In genomic region chr1:67038246-67038987, GRCm38 (mm10) we compare ENCODE assay signal across 1 mouse cellular context.
TF ChIP-seq lines count a peak whose summit lies in the region.

Gene Lancl1 (minus strand): TSS chr1:67038872.

TF ChIP-seq in CH12.LX, 34 proteins besides CTCF, POLR2A, EP300 and RAD21 (continued from another document):
- TF ChIP-seq TCF12 (IDR thresholded peaks at IDR 0.05; ENCODE audit: low read depth, low read length) = peak; percentile 47; the same call in 1 of the 2 replicates
- TF ChIP-seq IRF4 (IDR thresholded peaks at IDR 0.05; ENCODE audit: low read depth, low read length) = peak; percentile 56
- peak; percentile 73 for TF ChIP-seq ZMIZ1 (IDR thresholded peaks at IDR 0.05; ENCODE audit: low read depth, low read length)
- TF ChIP-seq POLR2AphosphoS2 (IDR thresholded peaks at IDR 0.05; ENCODE audit: low read depth, low read length) = no peak
- peak; percentile 57 for TF ChIP-seq NELFE (IDR thresholded peaks at IDR 0.05; ENCODE audit: low read depth, low read length)
- TF ChIP-seq BHLHE40 (IDR thresholded peaks at IDR 0.05; ENCODE audit: low read depth, low read length) = peak; percentile 24; the same call in 1 of the 2 replicates
- no peak for TF ChIP-seq USF1 (IDR thresholded peaks at IDR 0.05; ENCODE audit: low read depth, low read length)
- no peak for TF ChIP-seq GABPA (IDR thresholded peaks at IDR 0.05; ENCODE audit: insufficient replicate concordance, low read depth, low read length)
- peak; percentile 71; the same call in 1 of the 2 replicates for TF ChIP-seq MAZ (IDR thresholded peaks at IDR 0.05; ENCODE audit: low read depth, low read length)
- TF ChIP-seq TBP (conservative IDR thresholded peaks at IDR 0.05; ENCODE audit: low read depth, low read length) = peak; percentile 54; the same call in 1 of the 2 replicates
- TF ChIP-seq PAX5 (IDR thresholded peaks at IDR 0.05; ENCODE audit: low read length) = no peak
- TF ChIP-seq USF2 (conservative IDR thresholded peaks at IDR 0.05; ENCODE audit: low read depth, low read length) = no peak
- TF ChIP-seq CHD1 (IDR thresholded peaks at IDR 0.05; ENCODE audit: low read depth, low read length) = no peak
- 0 out of 2 replicates have a peak, but pooled peaks have one; percentile 31 for TF ChIP-seq E2F4 (IDR thresholded peaks at IDR 0.05; ENCODE audit: insufficient replicate concordance, low read depth, low read length)
- TF ChIP-seq MEF2A (IDR thresholded peaks at IDR 0.05; ENCODE audit: borderline replicate concordance, low read depth, low read length) = no peak
- peak; percentile 82 for TF ChIP-seq HCFC1 (IDR thresholded peaks at IDR 0.05; ENCODE audit: low read depth, low read length)
- peak; percentile 78 for TF ChIP-seq ELF1 (IDR thresholded peaks at IDR 0.05; ENCODE audit: low read depth, low read length)
- no peak for TF ChIP-seq JUND (conservative IDR thresholded peaks at IDR 0.05; ENCODE audit: low read depth, low read length)
- TF ChIP-seq JUN (IDR thresholded peaks at IDR 0.05; ENCODE audit: insufficient read depth, low read depth, low read length) = no peak
- 0 out of 2 replicates have a peak, but pooled peaks have one; percentile 11 for TF ChIP-seq MYC (IDR thresholded peaks at IDR 0.05; ENCODE audit: low read depth, low read length)
- peak; percentile 84 for TF ChIP-seq CHD2 (IDR thresholded peaks at IDR 0.05; ENCODE audit: low read length)
- no peak for TF ChIP-seq ZC3H11A (IDR thresholded peaks at IDR 0.05; ENCODE audit: low read depth, low read length)
